Mouse (Mus musculus): ENCODE results near the gene Tbata.

Tbata gene

GRCm38 (mm10) chr10:61171654-61172053 is at the start of gene Tbata:
TSS of gene Tbata (plus strand) at chr10:61171954.
- no peak for DNase-seq (ENCODE audit: low spot score)

GRCm38 (mm10) chr10:61123276-61123913 is 48.4 kb upstream of the Tbata start:
- no peak for DNase-seq (ENCODE audit: low spot score)

- DNase-seq (ENCODE audit: low spot score): no peak
Measured at GRCm38 (mm10) chr10:61124462-61124861, 47.3 kb upstream of the Tbata start.

- DNase-seq (ENCODE audit: low spot score): no peak
Measured at GRCm38 (mm10) chr10:61128701-61129365, 42.9 kb upstream of the Tbata start.

GRCm38 (mm10) chr10:61130959-61131358 is 40.8 kb upstream of the Tbata start:
- no peak for DNase-seq (ENCODE audit: low spot score)

GRCm38 (mm10) chr10:61134041-61134440 is 37.7 kb upstream of the Tbata start:
- DNase-seq (ENCODE audit: low spot score): no peak

- no peak for DNase-seq (ENCODE audit: low spot score)
Measured at GRCm38 (mm10) chr10:61135226-61135839, 36.4 kb upstream of the Tbata start.

- no peak for DNase-seq (ENCODE audit: low spot score)
Measured at GRCm38 (mm10) chr10:61137567-61137966, 34.2 kb upstream of the Tbata start.

GRCm38 (mm10) chr10:61143343-61143742 is 28.4 kb upstream of the Tbata start:
- no peak for DNase-seq (ENCODE audit: low spot score)

GRCm38 (mm10) chr10:61145766-61146118 is 26.0 kb upstream of the Tbata start:
- DNase-seq (ENCODE audit: low spot score): no peak

GRCm38 (mm10) chr10:61146119-61146806 is 25.5 kb upstream of the Tbata start:
- peak; percentile 73 for DNase-seq (ENCODE audit: low spot score)

GRCm38 (mm10) chr10:61146807-61147156 is 25.0 kb upstream of the Tbata start:
- DNase-seq (ENCODE audit: low spot score): no peak

- peak; percentile 93 for DNase-seq (ENCODE audit: low spot score)
Measured at GRCm38 (mm10) chr10:61147157-61148040, 24.4 kb upstream of the Tbata start, which contains the start of gene Sgpl1. TSS of gene Sgpl1 (minus strand) at chr10:61147703.

- no peak for DNase-seq (ENCODE audit: low spot score)
Measured at GRCm38 (mm10) chr10:61149476-61149875, 22.3 kb upstream of the Tbata start.

GRCm38 (mm10) chr10:61150616-61151015 is 21.1 kb upstream of the Tbata start:
- DNase-seq (ENCODE audit: low spot score): peak; percentile 36

- no peak for DNase-seq (ENCODE audit: low spot score)
Measured at GRCm38 (mm10) chr10:61152131-61152530, 19.6 kb upstream of the Tbata start.

- DNase-seq (ENCODE audit: low spot score): no peak
Measured at GRCm38 (mm10) chr10:61155611-61156010, 16.1 kb upstream of the Tbata start.

GRCm38 (mm10) chr10:61156453-61156852 is 15.3 kb upstream of the Tbata start:
- no peak for DNase-seq (ENCODE audit: low spot score)

GRCm38 (mm10) chr10:61158594-61158993 is 13.2 kb upstream of the Tbata start:
- DNase-seq (ENCODE audit: low spot score): no peak

- DNase-seq (ENCODE audit: low spot score): no peak
Measured at GRCm38 (mm10) chr10:61160089-61160488, 11.7 kb upstream of the Tbata start.

- no peak for DNase-seq (ENCODE audit: low spot score)
Measured at GRCm38 (mm10) chr10:61160671-61161070, 11.1 kb upstream of the Tbata start.

GRCm38 (mm10) chr10:61162366-61162765 is 9.4 kb upstream of the Tbata start:
- no peak for DNase-seq (ENCODE audit: low spot score)

Data from embryo, embryonic 10.5 days (tissue).